Mouse (Mus musculus) layer of hippocampus, postnatal 25 days (tissue): Measurements from ENCODE around the gene Hnrnph1. TPM values are rescaled to one million over a fixed set of nuclear protein-coding genes. Genes with fewer than 3 reads are reported as not detected.

Source experiments
- DNase-seq, 2 experiments: peaks; one replicate each; pipeline ENCODE4 v3.0.0; 2022; ENCODE audit warnings: mixed read lengths in 2 of 2, low spot score in 1 of 2; ENCODE audit errors: extremely low spot score in 1 of 2
- microRNA-seq, 2 experiments: library from miRNA; unstranded; fragments of <30 nt; microRNA quantifications; one replicate each; pipeline ENCODE4 v1.2.0; 2021
- total RNA-seq, 2 experiments: library from RNA; stranded (reverse); gene quantifications; 2 replicates each; pipeline ENCODE4 v1.2.3; 2021

Gene Hnrnph1
- total RNA-seq, 2 experiments from 2014 or later, result 241 to 264 TPM

- no peak for DNase-seq
Observed at GRCm38 (mm10) chr11:50398803-50399202, 22.0 kb downstream of the Hnrnph1 start.

- no peak for DNase-seq
Observed at GRCm38 (mm10) chr11:50402481-50402880, 25.7 kb downstream of the Hnrnph1 start.

- DNase-seq, result no peak
Observed at GRCm38 (mm10) chr11:50403367-50404014, 26.7 kb downstream of the Hnrnph1 start.

GRCm38 (mm10) chr11:50407235-50407634 lies 30.4 kb downstream of the Hnrnph1 start:
- no peak for DNase-seq

- DNase-seq, result no peak
Observed at GRCm38 (mm10) chr11:50415563-50416241, 38.9 kb downstream of the Hnrnph1 start.

GRCm38 (mm10) chr11:50417856-50418255 lies 41.1 kb downstream of the Hnrnph1 start:
- DNase-seq, result no peak

- no peak for DNase-seq
Observed at GRCm38 (mm10) chr11:50421461-50421860, 44.7 kb downstream of the Hnrnph1 start.

- peak; percentile 28 to 30 for DNase-seq
Observed at GRCm38 (mm10) chr11:50421934-50422780, 45.4 kb downstream of the Hnrnph1 start.

GRCm38 (mm10) chr11:50426056-50426455 lies 49.3 kb downstream of the Hnrnph1 start:
- DNase-seq, result no peak

GRCm38 (mm10) chr11:50430277-50431133 lies 53.7 kb downstream of the Hnrnph1 start, which contains the start of gene Rufy1:
TSS of gene Rufy1 (minus strand) at chr11:50431125.
- DNase-seq, result peak; percentile 69 to 76

GRCm38 (mm10) chr11:50431134-50432068 lies 54.6 kb downstream of the Hnrnph1 start:
- DNase-seq, result no peak

GRCm38 (mm10) chr11:50432069-50432440 lies 55.3 kb downstream of the Hnrnph1 start:
- no peak for DNase-seq

- no peak for DNase-seq
Observed at GRCm38 (mm10) chr11:50432896-50433295, 56.1 kb downstream of the Hnrnph1 start.

Small RNA genes lying within 50 kb of the gene (microRNA-seq; reads per million reads assigned to microRNA genes)
- gene Mir804, result 0 to 0.18 reads per million in 2 experiments

Other genes with a start within 250 kb of the Hnrnph1 start
- gene Tbc1d9b, start 245.6 kb upstream of the Hnrnph1 start, total RNA-seq, result 100 to 1,000 TPM; 103 to 106 TPM
- gene Mrnip, start 202.5 kb upstream of the Hnrnph1 start, total RNA-seq, result 10 to 100 TPM; 15.1 to 16.2 TPM
- gene Sqstm1, start 166.2 kb upstream of the Hnrnph1 start, total RNA-seq, result 100 to 1,000 TPM; 421 to 453 TPM
- 100 to 1,000 TPM; 108 to 113 TPM for gene Mgat4b, start 166.1 kb upstream of the Hnrnph1 start, total RNA-seq
- 10 to 100 TPM in 1 of 2 experiments, 1 to 10 TPM in 1; 8.8 to 11.2 TPM for gene Ltc4s, start 138.4 kb upstream of the Hnrnph1 start, total RNA-seq
- 10 to 100 TPM; 10.4 to 11.6 TPM for gene Maml1, start 84.7 kb upstream of the Hnrnph1 start, total RNA-seq
- 100 to 1,000 TPM; 390 to 437 TPM for gene Canx, start 51.3 kb upstream of the Hnrnph1 start, total RNA-seq
- gene Cby3, start 22.5 kb upstream of the Hnrnph1 start, total RNA-seq, result under 1 TPM in 1 of 2 experiments, not detected in 1; 0.42 TPM
- gene Rufy1, start 54.1 kb downstream of the Hnrnph1 start, total RNA-seq, result 10 to 100 TPM; 26.7 to 30.3 TPM
- gene Adamts2, start 225.1 kb downstream of the Hnrnph1 start, total RNA-seq, result 10 to 100 TPM in 1 of 2 experiments, 1 to 10 TPM in 1; 9.0 to 13.5 TPM